Mouse (Mus musculus): Measurements from ENCODE around the gene Galnt2.

Gene Galnt2

GRCm38 (mm10) chr8:124351636-124352035 is 120.4 kb downstream of the Galnt2 start:
- in situ Hi-C loops (cut with MboI, MseI): no loop called here

- in situ Hi-C loops (cut with MboI, MseI): no loop called here
Measured at GRCm38 (mm10) chr8:124360911-124361310, 129.7 kb downstream of the Galnt2 start.

- in situ Hi-C loops (cut with MboI, MseI): no loop called here
Measured at GRCm38 (mm10) chr8:124361773-124362427, 130.7 kb downstream of the Galnt2 start.

- in situ Hi-C loops (cut with MboI, MseI): no loop called here
Measured at GRCm38 (mm10) chr8:124362589-124362988, 131.4 kb downstream of the Galnt2 start.

GRCm38 (mm10) chr8:124363337-124363736 is 132.1 kb downstream of the Galnt2 start:
- in situ Hi-C loops (cut with MboI, MseI): no loop called here

GRCm38 (mm10) chr8:124368213-124368612 is 137.0 kb downstream of the Galnt2 start:
- in situ Hi-C loops (cut with MboI, MseI): no loop called here

GRCm38 (mm10) chr8:124370422-124371183 is 139.4 kb downstream of the Galnt2 start:
- in situ Hi-C loops (cut with MboI, MseI): no loop called here

GRCm38 (mm10) chr8:124371410-124372123 is 140.4 kb downstream of the Galnt2 start:
- in situ Hi-C loops (cut with MboI, MseI): no loop called here

GRCm38 (mm10) chr8:124373753-124374152 is 142.6 kb downstream of the Galnt2 start:
- in situ Hi-C loops (cut with MboI, MseI): no loop called here

GRCm38 (mm10) chr8:124375168-124375567 is 144.0 kb downstream of the Galnt2 start:
- in situ Hi-C loops (cut with MboI, MseI): no loop called here

GRCm38 (mm10) chr8:124375727-124376126 is 144.5 kb downstream of the Galnt2 start:
- in situ Hi-C loops (cut with MboI, MseI): no loop called here

GRCm38 (mm10) chr8:124376406-124376805 is 145.2 kb downstream of the Galnt2 start:
- in situ Hi-C loops (cut with MboI, MseI): no loop called here

GRCm38 (mm10) chr8:124379289-124379688 is 148.1 kb downstream of the Galnt2 start:
- in situ Hi-C loops (cut with MboI, MseI): no loop called here

- in situ Hi-C loops (cut with MboI, MseI): no loop called here
Measured at GRCm38 (mm10) chr8:124382235-124382634, 151.0 kb downstream of the Galnt2 start.

- in situ Hi-C loops (cut with MboI, MseI): no loop called here
Measured at GRCm38 (mm10) chr8:124384336-124384735, 153.1 kb downstream of the Galnt2 start.

- in situ Hi-C loops (cut with MboI, MseI): no loop called here
Measured at GRCm38 (mm10) chr8:124386225-124386899, 155.2 kb downstream of the Galnt2 start.

- in situ Hi-C loops (cut with MboI, MseI): no loop called here
Measured at GRCm38 (mm10) chr8:124389495-124389894, 158.3 kb downstream of the Galnt2 start.

- in situ Hi-C loops (cut with MboI, MseI): no loop called here
Measured at GRCm38 (mm10) chr8:124391191-124391590, 160.0 kb downstream of the Galnt2 start.

- in situ Hi-C loops (cut with MboI, MseI): no loop called here
Measured at GRCm38 (mm10) chr8:124392271-124393012, 161.3 kb downstream of the Galnt2 start.

- in situ Hi-C loops (cut with MboI, MseI): no loop called here
Measured at GRCm38 (mm10) chr8:124393013-124393412, 161.8 kb downstream of the Galnt2 start.

- in situ Hi-C loops (cut with MboI, MseI): no loop called here
Measured at GRCm38 (mm10) chr8:124393927-124394326, 162.7 kb downstream of the Galnt2 start.
